Mouse (Mus musculus): ENCODE data around the gene Gpm6a. TPM values are rescaled to one million over a fixed set of nuclear protein-coding genes. Genes with fewer than 3 reads are reported as not detected.

Gene Gpm6a
- 12.8 and 17.1 TPM in 2 replicates for polyA plus RNA-seq (2015; fragmentation: Nextera tagmentation; extraction: Ambion mirVana)

GRCm38 (mm10) chr8:54954741-54955455 lies at the start of gene Gpm6a:
Gene Gpm6a (plus strand): TSS chr8:54954843.
- Histone ChIP-seq H3K4me3 (replicated peaks) (no peak within 1 kb of the TSS; the same call in 1 of the 2 replicates), H3K27me3 (no peaks in the 10 kb centered on the region), H3K4me2 (replicated peaks) (peak within 1 kb of the TSS; percentile 6; the same call in 1 of the 2 replicates), H3K36me3 (no peaks in the 10 kb centered on the region), H3K9me3 (replicated peaks) (no peaks in the 10 kb centered on the region), H3K27ac (replicated peaks) (no peak within 1 kb of the TSS), H3K4me1 (no peaks in the 10 kb centered on the region), H3K9ac (no peak within 1 kb of the TSS)
- no peak for ATAC-seq (ENCODE audit: insufficient number of reproducible peaks, low FRiP score, low TSS enrichment, low read depth)
- WGBS = 24% methylated on average over 13 of the region's 13 CpGs

- no peak for ATAC-seq (ENCODE audit: insufficient number of reproducible peaks, low FRiP score, low TSS enrichment, low read depth)
- Histone ChIP-seq H3K9ac (no peak overlapping the region), H3K27me3 (no peaks in the 10 kb centered on the region), H3K36me3 (no peaks in the 10 kb centered on the region), H3K27ac (replicated peaks) (no peak overlapping the region), H3K9me3 (replicated peaks) (no peaks in the 10 kb centered on the region), H3K4me3 (replicated peaks) (no peak overlapping the region), H3K4me2 (replicated peaks) (no peak overlapping the region), H3K4me1 (no peaks in the 10 kb centered on the region)
- 96% methylated on average over 2 of the region's 2 CpGs for WGBS
These were observed 41.8 kb upstream of the Gpm6a start for GRCm38 (mm10) chr8:54912891-54913290.

GRCm38 (mm10) chr8:54917710-54918109 lies 36.9 kb upstream of the Gpm6a start:
- Histone ChIP-seq H3K9ac (no peak overlapping the region), H3K27me3 (no peaks in the 10 kb centered on the region), H3K36me3 (no peaks in the 10 kb centered on the region), H3K9me3 (replicated peaks) (no peaks in the 10 kb centered on the region), H3K4me1 (no peaks in the 10 kb centered on the region), H3K4me2 (replicated peaks) (no peak overlapping the region), H3K27ac (replicated peaks) (no peak overlapping the region), H3K4me3 (replicated peaks) (no peak overlapping the region)
- 58% methylated on average over 7 of the region's 9 CpGs for WGBS
- no peak for ATAC-seq (ENCODE audit: insufficient number of reproducible peaks, low FRiP score, low TSS enrichment, low read depth)

GRCm38 (mm10) chr8:54922160-54922855 lies 32.3 kb upstream of the Gpm6a start:
- WGBS = 52% methylated on average over 2 of the region's 2 CpGs
- no peak overlapping the region for H3K4me3 ChIP-seq (replicated peaks)
- no peaks in the 10 kb centered on the region for H3K4me1 ChIP-seq
- no peaks in the 10 kb centered on the region for H3K27me3 ChIP-seq
- H3K4me2 ChIP-seq (replicated peaks) = no peak overlapping the region
- H3K27ac ChIP-seq (replicated peaks) = no peak overlapping the region
- no peaks in the 10 kb centered on the region for H3K9me3 ChIP-seq (replicated peaks)
- no peaks in the 10 kb centered on the region for H3K36me3 ChIP-seq
- ATAC-seq (ENCODE audit: insufficient number of reproducible peaks, low FRiP score, low TSS enrichment, low read depth) = no peak
- H3K9ac ChIP-seq = no peak overlapping the region

GRCm38 (mm10) chr8:54924936-54925335 lies 29.7 kb upstream of the Gpm6a start:
- no peaks in the 10 kb centered on the region for H3K9me3 ChIP-seq (replicated peaks)
- no peaks in the 10 kb centered on the region for H3K4me1 ChIP-seq
- H3K27ac ChIP-seq (replicated peaks) = no peak overlapping the region
- H3K9ac ChIP-seq = no peak overlapping the region
- WGBS = 81% methylated on average over 3 of the region's 3 CpGs
- no peak for ATAC-seq (ENCODE audit: insufficient number of reproducible peaks, low FRiP score, low TSS enrichment, low read depth)
- H3K27me3 ChIP-seq = no peaks in the 10 kb centered on the region
- no peak overlapping the region for H3K4me3 ChIP-seq (replicated peaks)
- no peak overlapping the region for H3K4me2 ChIP-seq (replicated peaks)
- H3K36me3 ChIP-seq = no peaks in the 10 kb centered on the region

GRCm38 (mm10) chr8:54932306-54932705 lies 22.3 kb upstream of the Gpm6a start:
- H3K9ac ChIP-seq = no peak overlapping the region

GRCm38 (mm10) chr8:54953351-54953750 lies 1.3 kb upstream of the Gpm6a start:
- Histone ChIP-seq H3K4me3 (replicated peaks) (no peak overlapping the region), H3K4me2 (replicated peaks) (no peak overlapping the region), H3K9ac (no peak overlapping the region), H3K4me1 (no peaks in the 10 kb centered on the region), H3K27me3 (no peaks in the 10 kb centered on the region), H3K9me3 (replicated peaks) (no peaks in the 10 kb centered on the region), H3K27ac (replicated peaks) (no peak overlapping the region), H3K36me3 (no peaks in the 10 kb centered on the region)
- no peak for ATAC-seq (ENCODE audit: insufficient number of reproducible peaks, low FRiP score, low TSS enrichment, low read depth)
- 81% methylated on average over 2 of the region's 2 CpGs for WGBS

More at GRCm38 (mm10) chr8:54932306-54932705, 22.3 kb upstream of the Gpm6a start:
- peak; percentile 34; the same call in 1 of the 2 replicates for ATAC-seq (ENCODE audit: insufficient number of reproducible peaks, low FRiP score, low TSS enrichment, low read depth)
- no peaks in the 10 kb centered on the region for H3K27me3 ChIP-seq
- H3K9me3 ChIP-seq (replicated peaks) = no peaks in the 10 kb centered on the region
- H3K36me3 ChIP-seq = no peaks in the 10 kb centered on the region
- H3K4me3 ChIP-seq (replicated peaks) = no peak overlapping the region
- H3K4me2 ChIP-seq (replicated peaks) = no peak overlapping the region
- H3K4me1 ChIP-seq = no peaks in the 10 kb centered on the region
- WGBS = 45% methylated on average over 2 of the region's 2 CpGs
- H3K27ac ChIP-seq (replicated peaks) = no peak overlapping the region

- no peak overlapping the region for H3K4me2 ChIP-seq (replicated peaks)
- WGBS = 61% methylated on average over 6 of the region's 6 CpGs
These were observed 613 bp upstream of the Gpm6a start for GRCm38 (mm10) chr8:54954030-54954429.

GRCm38 (mm10) chr8:54955456-54955800 lies 785 bp downstream of the Gpm6a start:
- Histone ChIP-seq H3K27ac (replicated peaks) (no peak overlapping the region), H3K4me3 (replicated peaks) (no peak overlapping the region), H3K9me3 (replicated peaks) (no peaks in the 10 kb centered on the region), H3K4me2 (replicated peaks) (no peak overlapping the region), H3K27me3 (no peaks in the 10 kb centered on the region), H3K36me3 (no peaks in the 10 kb centered on the region), H3K9ac (no peak overlapping the region), H3K4me1 (no peaks in the 10 kb centered on the region)
- ATAC-seq (ENCODE audit: insufficient number of reproducible peaks, low FRiP score, low TSS enrichment, low read depth) = no peak
- 74% methylated on average over 3 of the region's 3 CpGs for WGBS

More at GRCm38 (mm10) chr8:54954030-54954429, 613 bp upstream of the Gpm6a start:
- no peaks in the 10 kb centered on the region for H3K9me3 ChIP-seq (replicated peaks)
- no peak overlapping the region for H3K9ac ChIP-seq
- H3K4me3 ChIP-seq (replicated peaks) = no peak overlapping the region
- H3K27me3 ChIP-seq = no peaks in the 10 kb centered on the region
- H3K27ac ChIP-seq (replicated peaks) = no peak overlapping the region
- no peaks in the 10 kb centered on the region for H3K36me3 ChIP-seq
- H3K4me1 ChIP-seq = no peaks in the 10 kb centered on the region
- ATAC-seq (ENCODE audit: insufficient number of reproducible peaks, low FRiP score, low TSS enrichment, low read depth) = no peak

- Histone ChIP-seq H3K4me1 (no peaks in the 10 kb centered on the region), H3K9ac (no peak overlapping the region), H3K4me2 (replicated peaks) (no peak overlapping the region), H3K36me3 (no peaks in the 10 kb centered on the region), H3K9me3 (replicated peaks) (no peaks in the 10 kb centered on the region), H3K4me3 (replicated peaks) (no peak overlapping the region), H3K27me3 (no peaks in the 10 kb centered on the region), H3K27ac (replicated peaks) (no peak overlapping the region)
- 76% methylated on average over 6 of the region's 6 CpGs for WGBS
- ATAC-seq (ENCODE audit: insufficient number of reproducible peaks, low FRiP score, low TSS enrichment, low read depth) = no peak
These were observed 1.4 kb downstream of the Gpm6a start for GRCm38 (mm10) chr8:54955935-54956573.

GRCm38 (mm10) chr8:54956787-54957186 lies 2.1 kb downstream of the Gpm6a start:
- Histone ChIP-seq H3K4me3 (replicated peaks) (no peak overlapping the region), H3K4me2 (replicated peaks) (no peak overlapping the region), H3K9me3 (replicated peaks) (no peaks in the 10 kb centered on the region), H3K4me1 (no peaks in the 10 kb centered on the region), H3K9ac (no peak overlapping the region), H3K36me3 (no peaks in the 10 kb centered on the region), H3K27me3 (no peaks in the 10 kb centered on the region), H3K27ac (replicated peaks) (no peak overlapping the region)
- no peak for ATAC-seq (ENCODE audit: insufficient number of reproducible peaks, low FRiP score, low TSS enrichment, low read depth)
- 68% methylated on average over 3 of the region's 3 CpGs for WGBS
